Mouse (Mus musculus) limb, embryonic 15.5 days (tissue): ENCODE measurements around the gene Smim7. TPM values are rescaled to one million over a fixed set of nuclear protein-coding genes. Genes with fewer than 3 reads are reported as not detected.
A peak's percentile ranks its signal among the peaks of the same experiment; 100 is the strongest.

ENCODE experiments used
- ATAC-seq: fragments of 200-750 bp; cut with Nextera tagmentation; 2 replicates; pipeline ENCODE4 v1.8.0; 2017; ENCODE audit warnings: low read depth, moderate TSS enrichment; ENCODE audit not compliant: insufficient number of reproducible peaks, low FRiP score, low TSS enrichment
- H3K27ac ChIP-seq: fragments of 300-500 bp; sonication (generic); 2 replicates; pipeline ENCODE4 v1.5.1; 2015; ENCODE audit warnings: moderate library complexity, mild to moderate bottlenecking, inconsistent platforms
- H3K27me3 ChIP-seq: fragments of 300-500 bp; sonication (generic); 2 replicates; pipeline ENCODE4 v1.6.1; 2015; ENCODE audit warnings: inconsistent platforms
- H3K36me3 ChIP-seq: fragments of 300-500 bp; sonication (generic); 2 replicates; pipeline ENCODE4 v1.6.1; 2015; ENCODE audit warnings: inconsistent platforms
- H3K4me1 ChIP-seq: fragments of 300-500 bp; sonication (generic); 2 replicates; pipeline ENCODE4 v1.6.1; 2015; ENCODE audit warnings: inconsistent platforms
- H3K4me2 ChIP-seq: fragments of 300-500 bp; sonication (generic); 2 replicates; pipeline ENCODE4 v1.6.1; 2015; ENCODE audit warnings: mild to moderate bottlenecking, inconsistent platforms
- H3K4me3 ChIP-seq: fragments of 300-500 bp; sonication (generic); 2 replicates; pipeline ENCODE4 v1.5.1; 2015; ENCODE audit warnings: mild to moderate bottlenecking, inconsistent platforms
- H3K9ac ChIP-seq: fragments of 300-500 bp; sonication (generic); 2 replicates; pipeline ENCODE4 v1.6.1; 2015; ENCODE audit warnings: inconsistent platforms
- H3K9me3 ChIP-seq: fragments of 300-500 bp; sonication (generic); 2 replicates; pipeline ENCODE4 v1.6.1; 2016; ENCODE audit warnings: inconsistent platforms
- WGBS: fragments of 180-500 bp; shearing (Covaris S2); methylation state at CpG from one replicate; pipeline ENCODE4 v1.1.7; 2015; 5-methylcytosine and 5-hydroxymethylcytosine counted together
- polyA plus RNA-seq: library from polyadenylated mRNA; unstranded; fragments of >200 nt; fragmentation: Nextera tagmentation; extraction: Ambion mirVana; gene quantifications from 2 replicates; pipeline ENCODE4 v1.2.1, GENCODE M21; 2015

Smim7 gene
- polyA plus RNA-seq, 1 experiment from 2014 or later = 118 TPM

DNA sequence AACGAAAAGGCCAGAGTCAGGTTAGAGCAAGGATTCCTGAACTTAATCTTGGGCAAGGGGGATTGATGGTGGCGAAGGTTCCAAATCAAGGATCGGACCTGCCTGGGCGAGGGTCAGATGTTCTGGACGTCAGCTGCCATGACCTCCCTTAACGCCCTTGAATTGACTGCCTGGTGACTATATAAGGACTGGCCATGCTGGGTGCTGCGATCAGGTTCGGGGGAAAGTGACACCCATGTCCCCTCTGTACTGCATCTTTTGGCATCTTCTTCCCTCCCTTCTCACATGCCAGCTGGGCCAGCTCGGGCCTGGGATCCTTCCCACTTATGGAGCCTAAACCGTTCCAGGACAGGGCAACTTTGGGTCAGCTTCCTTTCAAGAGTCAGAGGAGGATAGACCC is 1.6 kb upstream of the Smim7 start:
- peaks cover 21% of the 10 kb centered on the region for H3K36me3 ChIP-seq
- 0 out of 2 replicates have a peak overlapping the region, but pooled peaks have one; percentile 97 for H3K27ac ChIP-seq
- H3K4me3 ChIP-seq = peak overlapping the region; percentile 69
- H3K4me1 ChIP-seq = peaks cover 20% of the 10 kb centered on the region
- H3K27me3 ChIP-seq = no peaks in the 10 kb centered on the region
- ATAC-seq = no peak
- H3K9me3 ChIP-seq = no peaks in the 10 kb centered on the region
- H3K4me2 ChIP-seq = peak overlapping the region; percentile 90
- H3K9ac ChIP-seq = peak overlapping the region; percentile 57
- 3% methylated on average over 10 of the region's 10 CpGs for WGBS

GRCm38 (mm10) chr8:72571611-72572473 is 954 bp upstream of the Smim7 start, which contains the start of gene Tmem38a:
Gene Tmem38a (plus strand): TSS chr8:72572055.
- Histone ChIP-seq H3K4me3 (peak within 1 kb of the TSS; percentile 69), H3K27me3 (no peaks in the 10 kb centered on the region), H3K9me3 (no peaks in the 10 kb centered on the region), H3K27ac (peak within 1 kb of the TSS; percentile 97), H3K9ac (peak within 1 kb of the TSS; percentile 57), H3K4me2 (peak within 1 kb of the TSS; percentile 90), H3K36me3 (peaks cover 27% of the 10 kb centered on the region), H3K4me1 (peaks cover 20% of the 10 kb centered on the region)
- WGBS = under 1% methylated on average over 45 of the region's 45 CpGs
- ATAC-seq = peak; percentile 15; the same call in 1 of the 2 replicates

DNA sequence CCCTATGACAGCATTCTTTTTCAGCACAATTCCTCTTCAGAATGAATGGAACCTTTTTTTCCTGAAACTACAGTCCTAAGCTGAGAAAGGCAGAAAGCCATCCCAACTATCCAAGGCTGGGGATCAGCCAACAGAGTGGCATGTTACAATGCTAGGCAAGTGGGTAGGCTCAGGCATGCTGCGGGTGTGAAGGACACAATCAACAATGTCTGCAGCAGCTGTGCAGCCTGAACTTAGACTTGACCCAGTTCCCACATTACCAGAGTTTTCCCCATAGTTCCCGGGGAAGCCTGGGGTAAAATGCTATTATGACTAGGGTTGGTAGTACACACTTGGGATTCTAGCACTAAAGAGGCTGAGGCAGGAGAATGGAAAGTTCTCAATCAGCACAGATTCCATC is 4.9 kb downstream of the Smim7 start:
- Histone ChIP-seq H3K9me3 (no peaks in the 10 kb centered on the region), H3K4me1 (peaks cover 11% of the 10 kb centered on the region), H3K9ac (no peak overlapping the region), H3K36me3 (peaks cover 60% of the 10 kb centered on the region), H3K4me3 (no peak overlapping the region), H3K27ac (no peak overlapping the region), H3K4me2 (no peak overlapping the region), H3K27me3 (no peaks in the 10 kb centered on the region)
- whole genome bisulfite sequencing = 99% methylated on average over 2 of the region's 2 CpGs
- no peak for ATAC-seq

DNA sequence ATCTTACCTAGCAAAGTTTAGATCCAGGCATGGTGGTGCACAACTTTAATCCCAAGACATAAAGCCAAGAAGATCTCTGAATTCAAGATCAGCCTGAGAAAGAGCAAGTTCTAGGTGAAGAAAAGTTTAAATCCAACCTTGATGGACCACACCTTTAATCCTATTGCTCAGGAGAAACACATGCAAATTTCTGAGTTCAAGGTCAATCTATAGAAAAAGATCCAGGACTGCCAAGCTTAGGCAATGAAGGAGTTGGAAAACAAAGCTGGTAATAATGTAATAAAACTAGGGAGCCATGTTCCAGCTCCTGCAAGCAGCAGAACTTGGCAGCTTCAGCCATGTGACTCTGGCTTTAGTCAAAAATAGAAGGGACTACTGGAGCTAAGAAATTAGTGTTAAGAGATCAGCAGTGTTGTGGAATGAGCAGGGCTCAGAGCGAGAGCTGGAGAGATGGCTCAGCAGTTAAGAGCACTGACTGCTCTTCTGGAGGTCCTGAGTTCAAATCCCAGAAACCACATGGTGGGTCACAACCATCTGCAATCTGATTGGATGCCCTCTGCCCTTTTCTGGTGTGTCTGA is 9.7 kb downstream of the Smim7 start:
- Histone ChIP-seq H3K4me2 (no peak overlapping the region), H3K4me3 (no peak overlapping the region), H3K9me3 (no peaks in the 10 kb centered on the region), H3K27me3 (no peaks in the 10 kb centered on the region), H3K36me3 (peaks cover 48% of the 10 kb centered on the region), H3K4me1 (no peaks in the 10 kb centered on the region), H3K9ac (no peak overlapping the region), H3K27ac (no peak overlapping the region)
- ATAC-seq = no peak
- 89% methylated on average over 1 of the region's 1 CpGs for WGBS

DNA sequence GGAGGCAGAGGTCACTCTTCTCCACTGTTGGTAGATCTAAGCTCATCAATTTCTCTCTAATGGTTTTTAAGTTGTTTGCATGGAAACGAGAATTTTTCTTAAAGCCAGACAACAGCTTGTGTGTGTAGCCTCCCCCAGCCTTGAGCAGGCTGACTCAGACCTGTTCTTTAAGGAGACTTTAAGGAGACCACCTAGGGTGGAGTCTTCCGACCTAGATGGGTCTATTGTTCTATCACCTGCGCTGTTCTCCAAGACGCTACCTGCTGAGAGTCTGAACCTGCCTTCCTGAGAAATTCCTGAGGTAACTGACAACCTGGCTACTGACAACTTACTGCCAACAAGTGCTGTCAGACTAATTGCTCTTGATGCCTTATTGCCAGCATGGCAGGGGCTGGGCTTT is 15.1 kb downstream of the Smim7 start:
- Histone ChIP-seq H3K9ac (no peak overlapping the region), H3K27me3 (no peaks in the 10 kb centered on the region), H3K27ac (no peak overlapping the region), H3K9me3 (no peaks in the 10 kb centered on the region), H3K4me1 (no peaks in the 10 kb centered on the region), H3K36me3 (peaks cover 37% of the 10 kb centered on the region), H3K4me3 (no peak overlapping the region), H3K4me2 (no peak overlapping the region)
- ATAC-seq = no peak
- 50% methylated on average over 4 of the region's 4 CpGs for WGBS

GRCm38 (mm10) chr8:72549314-72549892 is 21.5 kb downstream of the Smim7 start:
- 8% methylated on average over 5 of the region's 5 CpGs for WGBS
- Histone ChIP-seq H3K27me3 (no peaks in the 10 kb centered on the region), H3K9ac (peak overlapping the region; percentile 80; the same call in 1 of the 2 replicates), H3K9me3 (no peaks in the 10 kb centered on the region), H3K4me3 (peak overlapping the region; percentile 73), H3K36me3 (peaks cover 18% of the 10 kb centered on the region), H3K27ac (peak overlapping the region; percentile 96), H3K4me1 (peaks cover 19% of the 10 kb centered on the region), H3K4me2 (peak overlapping the region; percentile 75)
- ATAC-seq = no peak

DNA sequence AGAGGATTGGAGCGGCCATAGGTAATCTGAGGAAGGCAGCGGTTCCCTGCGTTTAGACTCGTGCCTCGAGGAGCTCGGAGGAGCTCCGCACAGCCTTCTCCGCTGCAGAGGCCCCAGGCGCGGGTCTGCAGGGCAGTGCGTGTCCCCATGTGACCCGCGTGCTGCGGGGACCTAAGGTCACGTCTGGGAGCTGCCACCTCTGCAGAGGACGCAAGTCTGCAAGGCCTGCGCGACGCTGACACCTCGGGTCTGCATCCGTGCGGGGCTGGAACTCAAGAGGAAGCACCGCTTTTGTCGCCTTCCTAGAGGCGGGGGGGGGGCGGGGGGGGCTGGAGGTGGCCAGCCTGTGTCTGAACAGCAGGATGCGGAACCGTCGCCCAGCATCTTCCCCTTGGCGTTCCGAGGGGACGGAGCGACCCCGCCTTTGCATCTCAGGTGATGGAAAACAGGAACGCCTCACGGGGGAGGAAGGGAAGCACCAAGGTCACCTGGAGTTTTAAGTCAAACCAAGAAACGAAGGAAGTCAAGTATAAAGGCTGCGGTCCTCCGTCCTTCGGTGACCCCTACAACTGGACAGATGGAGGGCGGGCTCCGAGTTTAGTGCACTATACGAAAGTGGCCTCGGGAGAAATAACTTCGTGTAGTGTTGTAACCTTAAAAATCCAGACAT is 22.1 kb downstream of the Smim7 start:
- H3K4me2 ChIP-seq = peak overlapping the region; percentile 75
- H3K9ac ChIP-seq = peak overlapping the region; percentile 80
- H3K4me1 ChIP-seq = peaks cover 19% of the 10 kb centered on the region
- no peaks in the 10 kb centered on the region for H3K9me3 ChIP-seq
- no peaks in the 10 kb centered on the region for H3K27me3 ChIP-seq
- peak overlapping the region; percentile 96 for H3K27ac ChIP-seq
- under 1% methylated on average over 41 of the region's 45 CpGs for WGBS
- H3K4me3 ChIP-seq = peak overlapping the region; percentile 73
- peaks cover 21% of the 10 kb centered on the region for H3K36me3 ChIP-seq
- ATAC-seq = no peak; the same call in 1 of the 2 replicates

- WGBS = under 1% methylated on average over 89 of the region's 92 CpGs
- Histone ChIP-seq H3K27ac (peak within 1 kb of the TSS; percentile 96), H3K4me3 (peak within 1 kb of the TSS; percentile 73), H3K9me3 (no peaks in the 10 kb centered on the region), H3K9ac (peak within 1 kb of the TSS; percentile 86), H3K4me1 (peaks cover 19% of the 10 kb centered on the region), H3K4me2 (peak within 1 kb of the TSS; percentile 77), H3K27me3 (no peaks in the 10 kb centered on the region), H3K36me3 (peaks cover 17% of the 10 kb centered on the region)
- ATAC-seq = peak; percentile 95
Measured at GRCm38 (mm10) chr8:72547802-72548643, 22.9 kb downstream of the Smim7 start, which contains the start of gene Med26. Gene Med26 (minus strand): TSS chr8:72548270.

GRCm38 (mm10) chr8:72547122-72547801 is 23.6 kb downstream of the Smim7 start:
- Histone ChIP-seq H3K4me3 (peak overlapping the region; percentile 73), H3K27ac (peak overlapping the region; percentile 85), H3K4me2 (peak overlapping the region; percentile 77), H3K36me3 (peaks cover 16% of the 10 kb centered on the region), H3K27me3 (no peaks in the 10 kb centered on the region), H3K9ac (peak overlapping the region; percentile 86), H3K4me1 (peaks cover 19% of the 10 kb centered on the region), H3K9me3 (no peaks in the 10 kb centered on the region)
- WGBS = 2% methylated on average over 27 of the region's 27 CpGs
- ATAC-seq = no peak

DNA sequence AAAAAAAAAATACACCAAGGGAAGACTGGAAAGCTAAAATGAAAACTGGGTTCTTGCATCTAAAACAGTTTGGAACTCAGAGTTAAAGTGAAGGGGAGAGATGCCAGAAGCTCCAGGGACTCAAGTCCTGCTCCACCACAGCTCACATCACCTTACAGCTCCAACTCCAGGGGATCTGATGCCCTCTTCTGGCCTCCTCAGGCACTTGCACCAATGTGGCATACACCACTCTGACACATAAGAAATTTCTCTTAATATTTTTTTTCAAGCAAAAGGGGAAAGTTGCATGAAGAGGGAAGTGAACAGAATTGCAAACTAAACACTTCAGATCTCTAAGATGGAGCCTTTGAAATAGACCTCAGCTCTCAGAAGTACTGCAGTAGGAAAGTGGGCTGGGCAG is 31.7 kb downstream of the Smim7 start:
- ATAC-seq = no peak
- H3K4me3 ChIP-seq = no peak overlapping the region
- H3K4me2 ChIP-seq = no peak overlapping the region
- H3K9me3 ChIP-seq = no peaks in the 10 kb centered on the region
- no peak overlapping the region for H3K27ac ChIP-seq
- H3K27me3 ChIP-seq = no peaks in the 10 kb centered on the region
- no peaks in the 10 kb centered on the region for H3K4me1 ChIP-seq
- H3K36me3 ChIP-seq = peaks cover 9% of the 10 kb centered on the region; the same call in 1 of the 2 replicates
- H3K9ac ChIP-seq = no peak overlapping the region
